Mouse (Mus musculus) G1E-ER4 (cell line): ENCODE results near the gene Tspo2. TPM values are rescaled to one million over a fixed set of nuclear protein-coding genes. Genes with fewer than 3 reads are reported as not detected.

Experiments used
- GATA1 ChIP-seq: IDR thresholded peaks from one replicate; pipeline ENCODE4 v1.8.0; 2012; ENCODE audit warnings: low read length, inconsistent platforms
- polyA plus RNA-seq: library from polyadenylated mRNA; stranded (reverse); fragments of >175 nt; gene quantifications from 2 replicates; pipeline ENCODE4 v1.2.3, GENCODE M21; 2012

The Tspo2 gene
- polyA plus RNA-seq, 1 experiment: 18.2 TPM

DNA sequence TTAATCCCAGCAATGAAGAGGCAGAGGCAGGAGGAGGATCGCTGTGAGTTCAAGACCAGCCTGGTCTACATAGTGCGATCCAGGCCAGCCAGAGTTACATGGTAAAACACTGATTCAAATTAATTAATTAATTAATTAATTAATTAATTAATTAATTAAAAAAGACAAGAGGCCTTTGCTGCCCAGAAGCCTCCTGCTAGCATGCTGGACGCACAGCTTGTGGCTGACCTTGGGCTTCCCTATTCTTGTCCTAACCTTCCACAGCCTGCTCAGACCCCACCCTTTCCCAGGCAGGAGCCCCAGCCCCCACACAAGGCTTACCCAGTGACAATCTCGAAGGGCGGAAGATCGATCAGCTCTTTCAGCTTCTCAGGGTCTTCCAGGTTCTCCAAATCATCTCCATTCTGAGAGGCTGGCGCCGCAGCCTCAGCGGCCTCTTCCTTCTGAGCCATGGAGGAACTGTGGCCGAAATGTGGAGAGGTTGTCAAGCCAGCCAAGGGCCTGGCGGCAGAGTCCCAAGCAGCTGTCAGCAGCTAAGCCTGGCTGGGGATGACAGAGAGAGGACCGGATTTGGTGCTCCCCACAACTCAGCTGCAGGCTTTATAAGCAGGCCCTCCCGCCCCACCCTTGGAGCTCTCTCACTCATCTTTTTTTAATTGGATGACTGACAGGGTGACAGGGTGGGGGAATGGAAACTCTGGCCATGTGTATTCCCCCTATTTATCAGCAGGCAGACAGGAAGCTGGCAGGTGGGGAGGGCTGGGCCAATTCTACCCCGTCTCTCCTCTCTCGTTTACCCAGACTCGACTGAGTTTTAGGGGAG, 19.0 kb downstream of the Tspo2 start, which contains the start of gene Apobec2:
TSS of gene Apobec2 (minus strand) at position 773 of the 823 bp plus-strand sequence.
- TF ChIP-seq GATA1: no peak

DNA sequence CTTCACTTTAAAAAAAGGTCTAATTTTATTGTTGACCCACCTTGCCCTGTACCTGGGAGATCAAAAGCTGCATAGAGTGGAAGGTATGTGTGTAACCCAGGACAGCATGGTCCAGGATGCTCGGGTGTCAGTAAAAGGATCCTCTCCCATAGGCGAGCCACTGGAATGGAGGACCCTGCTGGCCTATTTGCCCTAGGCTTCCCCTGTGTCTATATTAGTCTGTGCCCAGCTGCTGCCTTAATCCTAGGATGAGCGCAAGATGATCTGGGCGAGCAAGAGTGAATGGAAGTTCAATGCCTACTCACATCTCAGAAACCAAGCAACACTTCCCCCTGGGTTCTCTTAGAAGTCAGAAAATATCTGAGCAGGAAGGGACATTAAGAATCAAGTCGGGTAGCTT, 20.3 kb downstream of the Tspo2 start:
- TF ChIP-seq GATA1: no peak

DNA sequence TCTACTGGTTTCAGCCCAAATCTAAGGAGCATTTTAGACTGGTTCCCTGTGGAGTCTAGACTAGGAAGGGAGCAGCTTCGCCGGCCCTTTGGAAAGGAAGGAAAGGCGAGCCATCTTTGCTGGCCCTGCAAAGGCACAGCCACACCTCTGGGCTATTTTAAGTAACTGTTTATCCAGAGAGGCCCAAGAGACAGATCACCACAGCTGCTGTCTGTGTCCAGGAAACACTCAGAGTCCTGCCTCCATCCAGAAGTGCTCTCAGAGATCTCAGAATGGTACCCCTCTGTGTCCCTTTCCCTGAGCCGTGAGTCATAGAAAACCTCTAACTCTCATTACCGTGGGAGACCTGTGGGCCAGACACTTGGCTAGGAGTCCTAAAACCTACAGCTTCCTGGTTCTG, 20.9 kb downstream of the Tspo2 start:
- TF ChIP-seq GATA1: no peak

DNA sequence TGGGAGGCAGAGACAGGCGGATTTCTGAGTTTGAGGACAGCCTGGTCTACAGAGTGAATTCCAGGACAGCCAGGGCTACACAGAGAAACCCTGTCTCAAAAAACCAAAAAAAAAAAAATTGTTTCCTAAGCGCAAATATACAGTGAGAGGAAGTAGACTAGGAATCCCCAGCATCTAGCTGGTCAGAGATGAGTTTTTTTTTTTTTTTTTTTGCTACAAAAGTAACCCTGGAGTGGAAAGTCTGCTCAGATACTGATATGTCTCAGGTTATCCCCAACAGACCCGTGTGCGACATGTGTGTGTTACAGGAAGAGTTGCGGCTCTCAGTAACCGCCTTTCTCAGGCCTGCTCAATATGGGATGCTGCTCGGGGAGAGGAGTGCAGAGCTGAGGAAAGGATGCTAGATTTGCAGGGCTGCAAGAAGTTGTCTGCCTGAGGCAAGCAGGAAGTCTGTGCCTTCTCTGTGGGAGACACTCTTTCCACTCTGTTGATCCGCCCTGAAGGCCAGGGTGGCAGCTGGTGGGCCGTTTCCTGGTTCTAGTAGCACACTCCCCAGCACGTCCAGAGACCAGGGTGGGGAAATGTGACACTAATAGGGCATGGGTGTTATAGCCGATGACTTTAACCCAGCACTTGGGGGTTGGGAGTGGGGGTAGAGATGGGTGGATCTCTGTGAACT, 23.3 kb downstream of the Tspo2 start:
- no peak for TF ChIP-seq GATA1

DNA sequence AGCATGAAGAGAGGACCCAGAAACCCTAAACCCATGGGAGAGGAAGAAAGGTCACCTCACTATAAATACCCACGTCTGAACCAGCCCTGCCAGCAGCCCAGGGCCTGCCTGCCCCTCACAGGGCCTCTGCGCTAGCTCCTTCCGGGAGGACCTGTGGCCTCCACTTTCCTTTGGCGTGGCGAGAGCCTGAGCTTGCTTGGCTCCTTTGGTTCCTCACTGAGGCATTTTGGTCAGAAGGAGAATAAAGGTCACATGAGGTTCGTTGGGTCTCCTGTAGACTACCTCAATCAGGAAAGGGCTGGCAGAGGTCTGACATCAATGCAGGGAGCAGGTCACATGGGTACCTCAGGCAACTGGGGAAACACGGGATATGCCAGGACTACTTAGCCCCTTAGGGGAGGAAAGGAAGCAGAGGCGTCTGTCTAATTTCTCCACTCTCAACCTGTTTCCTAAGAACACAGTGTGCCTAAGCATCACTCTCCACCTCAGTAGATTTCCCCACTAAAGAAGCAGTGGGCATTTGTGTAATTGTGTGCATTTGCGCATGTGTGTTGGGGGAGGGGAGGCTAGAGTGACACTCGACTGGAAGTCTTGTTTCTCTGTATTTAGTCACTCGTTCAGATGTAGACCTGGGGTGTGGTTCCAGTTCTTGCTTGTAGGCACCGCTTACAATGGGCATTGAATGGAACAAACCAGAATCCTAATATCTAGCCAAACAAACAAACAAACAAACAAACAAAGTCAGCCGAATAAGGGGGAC, 24.2 kb downstream of the Tspo2 start:
- TF ChIP-seq GATA1: no peak

DNA sequence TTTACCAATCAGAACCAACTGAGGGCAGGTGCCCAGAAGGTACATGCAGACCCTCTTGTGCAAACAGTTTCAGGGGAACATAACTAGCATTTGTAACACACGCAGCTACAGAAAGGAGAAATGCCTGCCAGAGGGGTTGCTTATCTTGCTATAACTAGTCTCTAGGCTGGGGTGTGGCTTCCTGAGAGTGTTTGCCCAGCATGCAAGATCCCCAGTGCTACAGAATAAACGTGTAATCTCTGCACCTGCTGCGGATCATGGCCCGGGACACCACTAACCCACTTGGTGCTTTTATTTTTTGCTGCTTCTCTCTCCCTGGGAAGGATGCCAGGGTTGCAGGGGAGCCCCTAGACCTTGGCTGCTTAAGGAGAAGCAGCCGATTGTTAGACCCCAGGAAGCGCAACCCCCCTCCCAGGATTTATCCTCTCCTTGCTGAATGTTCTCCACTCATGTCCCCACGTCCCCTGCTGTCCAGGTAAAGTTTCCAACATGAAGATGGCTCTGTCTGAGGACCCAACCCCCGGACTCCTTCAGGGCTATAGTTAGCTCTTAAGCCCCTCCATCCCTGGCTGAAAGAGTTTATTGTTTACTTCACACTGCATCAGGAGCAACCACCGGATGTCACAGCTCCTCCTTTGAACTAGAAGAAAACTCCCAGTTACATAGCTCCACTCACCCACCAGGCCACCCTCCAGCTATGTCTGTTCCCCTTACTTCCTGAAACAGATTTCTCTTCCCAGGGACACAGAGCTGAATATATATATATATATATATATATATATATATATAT, 25.3 kb downstream of the Tspo2 start:
- no peak for TF ChIP-seq GATA1

DNA sequence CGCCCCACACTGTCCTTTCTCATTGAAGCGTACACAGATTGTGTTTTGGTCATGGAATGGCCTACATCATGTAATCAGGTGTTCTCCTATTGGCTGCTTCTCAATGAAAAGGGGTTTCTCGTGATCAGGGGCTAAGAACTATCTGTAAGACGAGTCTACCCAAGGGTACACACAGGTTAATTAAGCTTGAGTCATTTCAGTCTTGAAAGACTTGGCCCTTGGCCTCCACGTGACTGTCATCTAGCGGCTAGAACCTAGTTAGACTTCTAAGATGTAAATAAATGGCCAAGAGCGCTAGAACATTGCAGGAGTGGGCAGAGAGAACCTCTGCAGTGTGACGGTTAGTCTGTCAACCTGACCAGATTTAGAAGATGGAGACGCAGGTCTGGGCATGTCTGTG, 27.1 kb downstream of the Tspo2 start:
- TF ChIP-seq GATA1: no peak

DNA sequence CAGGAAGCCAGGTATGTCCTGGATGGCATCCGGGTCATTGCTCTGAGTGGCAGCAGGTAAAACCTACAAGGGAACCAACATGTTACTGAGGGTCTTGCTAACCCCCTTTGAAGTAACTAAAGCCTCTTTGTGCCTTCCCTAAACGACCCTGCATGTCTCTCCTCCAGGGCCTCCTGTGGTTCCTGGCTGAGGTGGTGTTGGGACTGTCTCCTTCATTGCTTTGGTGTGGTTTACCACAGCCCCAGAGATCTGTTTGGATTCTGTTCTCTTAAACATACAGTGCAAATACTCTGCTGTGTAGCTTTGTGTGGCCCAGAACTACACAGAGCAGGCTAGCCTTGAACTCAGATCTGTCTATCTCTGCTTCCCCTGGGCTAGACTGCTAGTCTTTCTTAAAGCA, 31.8 kb downstream of the Tspo2 start:
- TF ChIP-seq GATA1: no peak

DNA sequence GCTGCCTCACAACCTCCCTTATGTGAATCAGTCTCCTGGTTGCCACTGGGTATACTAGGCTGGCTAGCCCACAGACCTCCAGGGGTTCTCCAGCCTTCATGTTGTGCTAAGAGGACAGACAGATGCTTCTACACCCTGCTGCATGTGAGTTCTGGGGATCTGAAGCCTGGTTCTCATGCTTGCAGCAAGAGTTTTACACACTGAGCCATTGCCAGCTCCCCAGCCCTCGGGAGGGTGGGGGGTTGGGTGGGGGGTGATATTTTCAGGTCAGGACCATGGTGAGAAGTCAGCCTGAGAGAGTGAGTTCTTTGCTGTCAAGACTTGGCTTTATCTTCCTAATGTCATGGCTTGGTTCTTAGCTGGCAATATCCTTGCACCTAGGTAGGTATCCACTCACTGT, 32.5 kb downstream of the Tspo2 start:
- TF ChIP-seq GATA1: no peak

DNA sequence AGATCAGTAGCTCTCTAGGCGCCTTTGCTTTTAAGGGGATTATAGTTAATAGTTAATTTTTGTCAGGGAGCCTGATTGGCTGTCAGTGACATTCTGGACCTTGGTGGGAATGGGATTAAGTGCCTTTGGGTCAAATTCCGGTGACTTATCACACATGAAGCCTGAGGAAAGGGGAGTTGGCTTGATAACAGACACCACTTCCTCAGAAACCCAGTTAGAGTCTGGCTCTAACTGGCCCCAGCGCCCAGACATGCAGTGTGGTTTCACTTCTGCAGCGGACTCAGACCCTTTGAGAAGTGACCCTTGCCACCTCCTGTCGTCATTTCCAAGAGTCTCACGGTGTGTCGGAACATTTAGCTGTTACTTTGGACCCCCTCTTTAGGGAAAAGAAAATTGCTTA, 33.1 kb downstream of the Tspo2 start:
- no peak for TF ChIP-seq GATA1

DNA sequence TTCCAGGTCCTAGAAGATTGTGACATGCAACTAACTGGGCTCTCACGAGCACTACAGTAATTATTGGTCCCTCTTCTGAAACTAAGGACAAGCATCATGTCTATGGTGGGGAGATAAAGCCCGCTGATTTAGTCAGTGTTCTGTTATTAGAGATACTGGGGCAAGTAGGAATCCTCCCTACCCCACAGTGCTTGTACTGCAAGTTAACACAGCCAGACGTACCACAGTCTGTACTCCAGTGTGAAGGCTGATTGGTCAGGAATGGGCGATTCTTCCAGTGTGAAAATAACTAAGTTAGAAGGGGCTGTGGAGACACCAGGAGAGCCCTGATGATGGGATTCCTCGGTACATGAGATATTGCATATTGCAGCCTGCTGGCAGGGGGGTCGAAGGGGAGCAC, 33.8 kb downstream of the Tspo2 start:
- no peak for TF ChIP-seq GATA1

DNA sequence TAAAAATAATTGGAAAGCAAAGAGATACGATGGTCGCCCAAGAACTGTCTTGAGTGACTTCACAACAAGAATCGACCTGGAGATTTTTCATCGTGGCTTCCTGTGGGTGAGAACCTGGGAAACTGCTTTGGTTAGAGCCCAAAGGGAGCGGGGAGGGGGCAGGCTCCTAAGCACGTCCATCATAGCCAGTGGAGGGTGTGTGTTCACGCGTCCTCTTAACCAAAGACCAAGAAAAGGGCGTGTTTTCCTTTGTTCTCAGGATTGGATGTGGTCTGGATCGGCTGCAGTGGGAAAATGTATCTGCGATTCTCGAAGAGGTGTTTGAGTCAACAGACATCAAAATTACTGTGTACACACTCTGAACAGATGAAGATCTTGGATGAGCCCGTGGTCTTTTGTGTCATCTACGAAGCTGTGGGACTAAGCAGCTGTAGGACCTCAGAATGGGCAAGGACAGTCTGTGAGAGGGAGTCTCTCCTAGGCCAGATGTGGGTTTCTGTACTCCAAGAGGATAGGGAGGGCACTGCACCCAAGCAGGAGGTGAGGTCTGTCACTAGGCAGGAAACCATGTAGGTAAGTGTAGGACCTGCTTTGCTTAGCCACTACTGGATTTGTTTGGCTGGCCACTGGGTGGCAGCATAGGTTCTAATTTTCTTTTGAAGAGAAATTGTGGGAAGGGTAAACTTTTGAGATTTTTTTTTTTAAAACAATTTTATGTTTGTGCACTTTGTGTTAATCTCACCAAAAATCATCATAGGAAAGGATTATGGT, 34.7 kb downstream of the Tspo2 start:
- TF ChIP-seq GATA1: no peak

DNA sequence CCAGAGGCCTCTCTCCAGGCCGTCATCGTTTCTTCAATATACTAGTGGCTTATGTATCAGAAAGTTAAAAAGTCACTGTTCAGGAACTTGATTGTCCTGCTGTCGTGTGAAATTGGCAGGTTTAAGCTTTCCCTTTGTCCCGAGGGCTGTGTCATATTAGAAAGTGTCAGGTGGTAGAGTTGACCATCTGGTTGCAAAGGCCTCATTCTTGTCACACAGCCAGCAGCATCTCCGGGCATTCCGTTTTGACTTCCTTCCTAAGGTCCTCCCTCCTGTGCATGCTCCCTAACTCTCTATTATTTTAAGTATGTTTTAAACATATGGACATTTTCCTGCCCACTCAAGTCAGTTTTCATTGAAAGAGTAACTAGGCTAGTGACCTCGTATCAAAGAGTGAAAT, 35.3 kb downstream of the Tspo2 start:
- no peak for TF ChIP-seq GATA1

DNA sequence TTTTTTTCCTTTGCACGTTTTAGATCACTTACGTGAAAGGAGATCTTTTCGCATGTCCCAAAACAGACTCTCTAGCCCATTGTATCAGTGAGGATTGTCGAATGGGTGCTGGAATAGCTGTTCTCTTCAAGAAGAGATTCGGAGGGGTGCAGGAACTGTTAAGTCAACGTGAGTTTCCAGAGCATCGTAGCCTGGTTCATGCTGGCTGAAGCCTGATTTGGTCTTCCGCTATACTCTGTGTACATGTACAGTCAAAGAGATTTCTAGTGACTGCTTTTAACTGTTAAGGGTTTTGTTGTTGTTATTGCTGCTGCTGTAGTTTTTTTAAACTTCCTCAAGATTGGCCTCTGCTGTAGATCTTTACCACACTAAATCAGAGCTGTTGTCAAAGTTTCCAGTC, 40.1 kb downstream of the Tspo2 start:
- no peak for TF ChIP-seq GATA1
